Mouse (Mus musculus) forebrain, embryonic 13.5 days (tissue): ENCODE results near the gene Upp2. TPM values are rescaled to one million over a fixed set of nuclear protein-coding genes. Genes with fewer than 3 reads are reported as not detected.
A peak's percentile ranks its signal among the peaks of the same experiment; 100 is the strongest.

ENCODE experiments used
- ATAC-seq: fragments of 200-750 bp; cut with Nextera tagmentation; 2 replicates; pipeline ENCODE4 v1.8.0; 2017
- H3K27ac ChIP-seq: fragments of 300-500 bp; sonication (generic); 2 replicates; pipeline ENCODE4 v1.5.1; 2015; ENCODE audit warnings: inconsistent platforms, mild to moderate bottlenecking, moderate library complexity
- H3K27me3 ChIP-seq: fragments of 300-500 bp; sonication (generic); 2 replicates; pipeline ENCODE4 v1.6.1; 2015; ENCODE audit warnings: mild to moderate bottlenecking, inconsistent platforms
- H3K36me3 ChIP-seq: fragments of 300-500 bp; sonication (generic); 2 replicates; pipeline ENCODE4 v1.6.1; 2015; ENCODE audit warnings: mild to moderate bottlenecking, inconsistent platforms; ENCODE audit not compliant: poor library complexity, severe bottlenecking
- H3K4me1 ChIP-seq: fragments of 300-500 bp; sonication (generic); 2 replicates; pipeline ENCODE4 v1.6.1; 2015; ENCODE audit warnings: inconsistent platforms
- H3K4me2 ChIP-seq: fragments of 300-500 bp; sonication (generic); 2 replicates; pipeline ENCODE4 v1.6.1; 2015; ENCODE audit warnings: inconsistent platforms, mild to moderate bottlenecking, moderate library complexity
- H3K4me3 ChIP-seq: fragments of 300-500 bp; sonication (generic); 2 replicates; pipeline ENCODE4 v1.5.1; 2015; ENCODE audit warnings: mild to moderate bottlenecking, inconsistent platforms
- H3K9ac ChIP-seq: fragments of 300-500 bp; sonication (generic); 2 replicates; pipeline ENCODE4 v1.6.1; 2015; ENCODE audit warnings: mild to moderate bottlenecking, inconsistent platforms
- H3K9me3 ChIP-seq: fragments of 300-500 bp; sonication (generic); replicated peaks from 2 replicates; pipeline ENCODE4 v1.6.1; 2016; ENCODE audit warnings: inconsistent platforms
- WGBS: fragments of 180-500 bp; shearing (Covaris S2); methylation state at CpG from one replicate; pipeline ENCODE4 v1.1.7; 2015; 5-methylcytosine and 5-hydroxymethylcytosine counted together
- polyA plus RNA-seq: library from polyadenylated mRNA; unstranded; fragments of >200 nt; fragmentation: Nextera tagmentation; extraction: Ambion mirVana; gene quantifications from 2 replicates; pipeline ENCODE4 v1.2.1, GENCODE M21; 2015

The Upp2 gene
- polyA plus RNA-seq, 1 experiment from 2014 or later: 9.3 TPM

DNA sequence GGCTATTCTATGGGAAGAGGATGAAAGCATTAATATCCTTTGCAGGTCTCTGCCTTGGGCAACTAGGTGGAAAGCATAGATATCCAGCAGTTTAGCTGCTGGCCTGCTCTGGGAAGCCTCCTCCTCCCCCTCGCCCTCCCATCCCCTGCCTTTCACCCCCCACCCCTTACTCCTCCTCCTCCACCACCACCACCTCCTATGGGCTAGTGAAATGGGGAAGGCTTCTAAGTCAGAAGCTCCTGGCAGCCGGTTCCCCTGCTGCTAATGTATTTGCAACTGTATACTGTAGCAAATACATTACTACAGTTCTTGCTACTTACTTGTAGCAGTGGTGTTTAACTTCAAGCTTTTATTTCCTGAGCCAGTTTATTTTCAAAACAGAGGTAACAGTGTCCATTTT is 60.9 kb downstream of the Upp2 start:
- 23% methylated on average over 1 of the region's 2 CpGs for WGBS
- H3K9ac ChIP-seq: no peak overlapping the region
- H3K4me2 ChIP-seq: no peak overlapping the region
- H3K9me3 ChIP-seq: no peaks in the 10 kb centered on the region
- no peak overlapping the region for H3K27ac ChIP-seq
- H3K4me3 ChIP-seq: no peak overlapping the region
- peaks cover 61% of the 10 kb centered on the region for H3K27me3 ChIP-seq
- no peaks in the 10 kb centered on the region for H3K36me3 ChIP-seq
- H3K4me1 ChIP-seq: peaks cover 22% of the 10 kb centered on the region
- no peak for ATAC-seq

DNA sequence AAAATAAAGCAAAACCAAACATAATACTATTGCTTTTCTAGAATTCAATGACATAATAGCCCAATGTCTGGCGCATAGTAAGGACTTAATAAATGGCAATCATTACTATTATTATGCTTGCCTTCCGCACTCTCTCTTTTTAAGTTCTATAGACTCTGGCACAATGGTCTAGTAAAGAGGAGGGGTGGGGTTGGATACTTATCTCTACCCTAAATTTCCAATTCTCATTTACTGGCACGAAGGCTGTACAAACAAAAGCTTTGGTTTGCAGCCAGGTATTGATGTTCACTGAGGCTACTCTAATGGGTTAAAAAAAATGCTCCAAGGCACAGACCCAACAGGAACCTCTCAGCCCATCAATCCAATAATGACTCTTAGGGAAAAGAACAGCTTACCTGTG is 61.9 kb downstream of the Upp2 start:
- no peak overlapping the region for H3K4me2 ChIP-seq
- H3K36me3 ChIP-seq: no peaks in the 10 kb centered on the region
- WGBS: 6% methylated on average over 3 of the region's 3 CpGs
- no peak overlapping the region for H3K9ac ChIP-seq
- peak; percentile 48 for ATAC-seq
- H3K27ac ChIP-seq: no peak overlapping the region
- peaks cover 22% of the 10 kb centered on the region for H3K4me1 ChIP-seq
- H3K4me3 ChIP-seq: no peak overlapping the region
- H3K9me3 ChIP-seq: no peaks in the 10 kb centered on the region
- peaks cover 61% of the 10 kb centered on the region for H3K27me3 ChIP-seq

DNA sequence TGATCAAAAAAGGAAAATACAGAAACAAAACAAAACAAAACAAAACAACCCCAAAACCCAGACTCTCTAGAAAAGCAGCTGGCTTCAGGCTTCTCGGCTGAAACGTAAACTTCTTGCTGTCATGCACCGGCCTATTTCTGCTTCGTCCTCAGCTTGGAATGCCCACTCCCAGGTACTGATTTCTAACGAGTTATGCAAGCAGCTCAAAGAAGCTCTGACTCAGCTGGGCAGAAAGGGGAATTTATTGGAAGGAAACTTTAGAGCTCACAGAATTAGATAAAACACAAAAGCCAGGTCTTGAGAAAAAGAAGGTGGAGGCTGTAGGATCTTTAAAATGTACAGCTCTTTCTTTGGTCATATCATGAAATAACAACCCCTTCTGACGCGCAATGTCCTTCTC is 62.3 kb downstream of the Upp2 start:
- WGBS: 31% methylated on average over 7 of the region's 7 CpGs
- Histone ChIP-seq H3K9ac (no peak overlapping the region), H3K27me3 (peaks cover 57% of the 10 kb centered on the region), H3K36me3 (no peaks in the 10 kb centered on the region), H3K4me2 (no peak overlapping the region), H3K9me3 (no peaks in the 10 kb centered on the region), H3K4me1 (peaks cover 22% of the 10 kb centered on the region), H3K27ac (no peak overlapping the region), H3K4me3 (no peak overlapping the region)
- ATAC-seq: no peak

DNA sequence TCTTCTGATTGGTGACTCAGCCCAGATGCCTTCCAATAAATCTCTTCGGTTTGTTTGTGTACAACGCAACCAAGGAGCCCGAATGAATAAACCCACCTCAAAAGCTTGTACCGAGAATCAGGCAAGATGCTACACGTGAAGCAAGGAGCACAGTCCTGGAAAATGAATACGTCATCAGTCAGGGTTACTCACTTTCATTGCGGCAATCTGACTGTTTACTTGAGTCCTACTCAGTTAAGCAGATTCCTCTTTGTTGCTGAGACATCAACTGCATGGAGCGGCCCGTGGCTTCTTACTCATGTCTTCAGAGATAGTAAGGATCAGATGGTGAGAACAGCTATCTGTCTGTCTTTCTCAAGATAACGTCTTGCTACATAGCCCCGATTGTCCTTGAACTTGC is 66.7 kb downstream of the Upp2 start:
- Histone ChIP-seq H3K4me3 (no peak overlapping the region), H3K27ac (no peak overlapping the region), H3K4me1 (peaks cover 9% of the 10 kb centered on the region), H3K36me3 (no peaks in the 10 kb centered on the region), H3K9me3 (no peaks in the 10 kb centered on the region), H3K27me3 (peaks cover 26% of the 10 kb centered on the region), H3K4me2 (no peak overlapping the region), H3K9ac (no peak overlapping the region)
- no peak for ATAC-seq
- WGBS: 96% methylated on average over 11 of the region's 11 CpGs

DNA sequence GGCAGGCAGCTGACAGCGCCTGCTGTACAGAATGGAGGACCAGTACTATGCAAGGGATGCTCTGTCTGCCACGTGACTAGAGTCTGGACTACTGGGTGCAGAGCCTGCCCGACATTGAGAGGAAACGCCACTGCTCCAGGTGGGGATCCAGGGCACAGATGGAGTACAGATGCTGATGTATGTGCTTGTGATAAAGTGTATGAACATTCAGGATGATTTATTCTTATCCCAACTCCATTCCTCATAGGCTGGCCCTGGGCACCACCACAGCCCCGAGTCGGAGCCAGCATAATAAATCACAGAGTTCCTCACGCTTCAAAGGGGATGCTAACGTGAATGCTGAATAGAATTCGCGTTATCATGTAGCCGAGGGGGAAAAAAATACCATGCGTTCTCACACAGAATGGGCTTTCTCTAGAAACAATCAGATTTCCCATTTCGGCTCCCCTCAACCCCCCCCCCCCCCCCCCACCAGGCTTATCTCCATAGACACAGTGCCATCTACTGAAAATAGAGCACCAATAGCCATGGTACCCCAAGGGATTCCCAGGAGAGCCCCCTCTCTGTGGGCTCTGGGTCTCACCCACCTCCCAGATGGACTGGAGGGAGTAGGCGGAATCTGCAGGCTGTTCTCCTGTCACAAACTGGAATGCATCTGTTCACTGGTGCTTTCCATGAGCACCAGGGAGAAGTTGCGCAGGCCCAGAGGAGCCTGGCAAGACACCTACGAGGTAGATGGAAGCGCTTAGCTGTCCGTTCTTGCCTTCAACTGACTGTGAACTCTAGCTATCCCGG is 74.9 kb downstream of the Upp2 start:
- Histone ChIP-seq H3K27ac (no peak overlapping the region), H3K9me3 (no peaks in the 10 kb centered on the region), H3K9ac (no peak overlapping the region), H3K4me3 (no peak overlapping the region), H3K4me2 (no peak overlapping the region), H3K36me3 (no peaks in the 10 kb centered on the region), H3K27me3 (no peaks in the 10 kb centered on the region), H3K4me1 (0 out of 2 replicates have a peak, but pooled peaks cover 4% of the 10 kb centered on the region)
- peak; percentile 69 for ATAC-seq
- WGBS: 77% methylated on average over 19 of the region's 19 CpGs

DNA sequence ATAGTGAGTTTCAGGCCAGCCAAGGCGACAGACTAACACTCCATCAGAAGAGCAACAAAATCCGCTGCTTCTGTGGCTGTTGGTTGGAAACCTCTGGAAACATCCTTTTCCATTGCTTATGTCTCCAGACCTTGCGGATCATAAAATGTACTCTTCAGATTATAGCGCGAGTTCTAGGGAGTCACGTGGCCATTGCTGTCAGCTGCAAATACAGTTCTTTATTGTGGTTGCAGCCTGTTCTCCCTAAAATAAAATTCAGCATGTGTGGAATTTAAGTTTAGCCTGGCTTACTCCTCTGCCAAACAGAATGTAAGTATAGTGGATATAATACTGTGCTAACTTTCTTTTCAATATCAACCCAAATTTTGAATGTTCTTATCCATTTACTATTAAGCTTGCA is 78.6 kb downstream of the Upp2 start:
- Histone ChIP-seq H3K4me3 (no peak overlapping the region), H3K9me3 (no peaks in the 10 kb centered on the region), H3K4me1 (0 out of 2 replicates have a peak, but pooled peaks cover 4% of the 10 kb centered on the region), H3K27ac (no peak overlapping the region), H3K27me3 (no peaks in the 10 kb centered on the region), H3K9ac (no peak overlapping the region), H3K36me3 (no peaks in the 10 kb centered on the region), H3K4me2 (no peak overlapping the region)
- WGBS: 92% methylated on average over 6 of the region's 6 CpGs
- no peak for ATAC-seq

DNA sequence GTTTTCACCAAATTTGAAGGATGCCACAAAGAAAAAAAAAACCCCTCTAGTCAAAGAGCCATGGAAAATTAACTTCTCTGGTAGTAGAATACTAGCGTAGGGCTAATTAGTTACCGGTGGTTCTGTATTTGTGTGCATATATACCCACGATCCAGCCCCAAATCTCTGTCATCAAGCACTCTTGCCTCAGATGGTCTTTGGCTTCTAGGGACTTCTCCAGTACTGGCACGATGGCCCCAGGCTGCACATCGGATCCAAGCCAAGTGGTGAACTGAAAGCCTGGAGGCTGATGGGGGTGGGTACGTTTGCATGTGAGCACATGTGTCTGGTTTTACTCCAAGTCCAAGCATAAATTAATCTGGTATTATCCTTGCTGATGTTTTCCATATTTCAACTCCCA is 88.1 kb downstream of the Upp2 start:
- Histone ChIP-seq H3K27me3 (no peaks in the 10 kb centered on the region), H3K36me3 (no peaks in the 10 kb centered on the region), H3K4me1 (peaks cover under 1% of the 10 kb centered on the region; the same call in 1 of the 2 replicates), H3K9me3 (peaks cover 3% of the 10 kb centered on the region; the same call in 1 of the 2 replicates), H3K27ac (no peak overlapping the region), H3K4me3 (no peak overlapping the region), H3K4me2 (no peak overlapping the region), H3K9ac (no peak overlapping the region)
- 86% methylated on average over 6 of the region's 6 CpGs for WGBS
- no peak for ATAC-seq

DNA sequence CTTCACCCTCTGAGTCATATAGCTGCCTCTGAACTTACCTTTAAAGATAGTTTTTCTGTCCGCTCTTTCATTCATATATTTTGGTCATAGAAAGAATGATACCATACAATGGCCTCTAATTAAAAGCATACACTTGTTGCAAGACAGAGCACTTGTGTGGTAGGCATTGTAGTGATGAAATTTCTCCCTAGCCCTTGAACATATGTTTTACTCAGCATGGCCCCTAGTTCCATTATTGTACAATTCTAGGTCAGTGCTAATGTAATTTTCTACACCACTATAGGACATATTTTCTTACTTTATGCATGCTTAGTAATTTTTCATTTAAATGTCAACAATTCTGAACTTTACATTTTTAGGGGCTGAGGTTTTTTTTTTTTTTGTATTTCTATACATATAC is 89.9 kb downstream of the Upp2 start:
- no peak overlapping the region for H3K4me2 ChIP-seq
- H3K36me3 ChIP-seq: no peaks in the 10 kb centered on the region
- no peak overlapping the region for H3K9ac ChIP-seq
- H3K4me1 ChIP-seq: peaks cover 6% of the 10 kb centered on the region; the same call in 1 of the 2 replicates
- WGBS: 100% methylated on average over 1 of the region's 1 CpGs
- H3K9me3 ChIP-seq: peaks cover 3% of the 10 kb centered on the region; the same call in 1 of the 2 replicates
- no peaks in the 10 kb centered on the region for H3K27me3 ChIP-seq
- H3K27ac ChIP-seq: no peak overlapping the region
- H3K4me3 ChIP-seq: no peak overlapping the region
- no peak for ATAC-seq

DNA sequence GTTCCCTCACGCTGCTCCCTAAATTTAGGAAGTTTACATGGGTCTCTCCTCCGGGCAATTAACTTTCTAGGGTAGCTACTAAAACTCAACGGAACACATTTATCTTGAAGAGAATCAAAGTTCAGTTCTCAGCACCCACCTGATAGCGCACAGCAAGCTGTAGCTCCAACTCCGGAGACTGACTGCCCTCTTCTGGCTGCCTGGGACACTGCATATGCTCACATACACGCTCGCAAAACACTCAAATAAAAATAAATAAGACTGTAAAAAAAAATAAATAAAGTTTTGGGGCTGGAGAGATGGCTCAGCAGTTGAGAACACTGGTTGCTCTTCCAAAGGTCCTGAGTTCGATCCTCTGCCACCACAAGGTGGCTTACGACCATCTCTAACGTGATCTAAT is 90.8 kb downstream of the Upp2 start:
- Histone ChIP-seq H3K27me3 (no peaks in the 10 kb centered on the region), H3K9me3 (peaks cover 3% of the 10 kb centered on the region; the same call in 1 of the 2 replicates), H3K4me2 (no peak overlapping the region), H3K4me3 (no peak overlapping the region), H3K9ac (no peak overlapping the region), H3K27ac (no peak overlapping the region), H3K4me1 (peaks cover 10% of the 10 kb centered on the region), H3K36me3 (no peaks in the 10 kb centered on the region)
- 96% methylated on average over 10 of the region's 10 CpGs for WGBS
- no peak for ATAC-seq

DNA sequence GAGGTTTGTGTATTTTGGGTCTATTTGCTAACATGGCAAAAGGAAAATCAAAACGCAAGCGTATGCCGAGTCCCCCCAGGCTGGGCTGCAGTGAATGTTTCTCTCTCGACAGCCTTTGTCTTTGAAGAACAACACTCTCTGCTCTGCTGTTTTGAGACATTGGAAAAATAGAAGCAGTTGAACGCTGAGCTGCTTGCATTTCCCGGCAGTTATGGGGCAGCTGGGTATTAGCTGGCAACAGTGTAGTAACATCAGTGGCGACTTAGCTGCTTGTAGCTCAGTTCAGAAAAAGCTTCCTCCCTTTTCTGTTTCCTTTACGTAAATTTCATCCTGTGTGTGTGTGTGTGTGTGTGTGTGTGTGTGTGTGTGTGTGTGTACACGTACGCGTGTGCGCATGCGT is 93.5 kb downstream of the Upp2 start:
- Histone ChIP-seq H3K9ac (no peak overlapping the region), H3K27me3 (no peaks in the 10 kb centered on the region), H3K4me2 (no peak overlapping the region), H3K36me3 (no peaks in the 10 kb centered on the region), H3K27ac (no peak overlapping the region), H3K9me3 (peaks cover 3% of the 10 kb centered on the region; the same call in 1 of the 2 replicates), H3K4me3 (no peak overlapping the region), H3K4me1 (peaks cover 10% of the 10 kb centered on the region)
- 60% methylated on average over 13 of the region's 13 CpGs for WGBS
- no peak for ATAC-seq

DNA sequence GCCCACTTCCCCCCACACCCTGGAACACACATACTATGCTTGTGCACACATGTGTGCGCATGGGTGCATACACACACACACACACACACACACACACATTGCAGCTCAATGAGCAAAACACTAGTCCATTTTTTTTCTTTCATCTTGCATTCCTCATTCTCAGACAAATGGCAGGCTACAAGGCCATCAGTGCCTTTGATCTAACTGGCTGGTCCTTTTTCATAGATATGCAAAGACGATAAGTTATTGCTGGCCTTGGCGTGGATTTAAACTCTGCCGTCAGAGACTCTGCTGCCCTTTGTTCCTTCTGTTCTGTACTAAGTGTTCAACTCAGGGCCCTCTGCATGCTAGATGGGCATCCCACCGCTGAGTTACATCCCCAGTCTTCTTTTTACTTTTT is 94.0 kb downstream of the Upp2 start:
- WGBS: 70% methylated on average over 5 of the region's 5 CpGs

DNA sequence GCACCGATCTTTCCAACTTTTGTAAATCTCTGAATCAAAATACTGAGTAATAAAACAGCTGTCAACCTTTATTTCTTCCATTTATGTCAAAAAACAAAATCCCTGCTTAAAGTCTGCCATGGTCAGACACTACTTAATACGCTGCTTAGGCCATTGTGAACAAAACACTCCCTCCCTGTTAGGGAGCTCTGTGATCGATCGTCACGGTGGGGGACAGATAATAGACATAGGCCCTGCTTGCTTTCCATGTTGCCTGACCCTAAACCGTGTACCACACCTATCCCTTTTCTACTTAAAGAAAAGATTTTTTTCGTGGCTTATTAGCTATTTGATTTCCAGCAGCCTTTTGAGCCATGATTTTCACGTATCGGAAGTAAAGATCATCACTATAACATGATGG is 95.6 kb downstream of the Upp2 start:
- Histone ChIP-seq H3K9me3 (peaks cover 1% of the 10 kb centered on the region; the same call in 1 of the 2 replicates), H3K27ac (no peak overlapping the region; the same call in 1 of the 2 replicates), H3K9ac (no peak overlapping the region), H3K4me3 (no peak overlapping the region), H3K36me3 (no peaks in the 10 kb centered on the region), H3K4me2 (no peak overlapping the region), H3K4me1 (peaks cover 10% of the 10 kb centered on the region), H3K27me3 (no peaks in the 10 kb centered on the region)
- ATAC-seq: no peak
- 56% methylated on average over 9 of the region's 9 CpGs for WGBS

More for the DNA sequence above, 94.0 kb downstream of the Upp2 start:
- H3K4me3 ChIP-seq: no peak overlapping the region
- H3K9ac ChIP-seq: no peak overlapping the region
- no peak overlapping the region for H3K4me2 ChIP-seq
- H3K4me1 ChIP-seq: peaks cover 10% of the 10 kb centered on the region
- ATAC-seq: no peak
- H3K27me3 ChIP-seq: no peaks in the 10 kb centered on the region
- no peaks in the 10 kb centered on the region for H3K36me3 ChIP-seq
- H3K9me3 ChIP-seq: peaks cover 3% of the 10 kb centered on the region; the same call in 1 of the 2 replicates
- no peak overlapping the region for H3K27ac ChIP-seq
